Mouse (Mus musculus) kidney, postnatal 10 days (tissue): ENCODE data around the gene Lgi4.

Experiments used
- DNase-seq: peaks from one replicate; pipeline ENCODE4 v3.0.0; 2021; ENCODE audit warnings: mixed read lengths

Gene Lgi4

GRCm38 (mm10) chr7:31052636-31053434, 6.3 kb upstream of the Lgi4 start:
- DNase-seq = peak; percentile 60

- DNase-seq = no peak
Measured at GRCm38 (mm10) chr7:31053882-31054447, 5.2 kb upstream of the Lgi4 start.

- DNase-seq = no peak
Measured at GRCm38 (mm10) chr7:31054661-31055320, 4.4 kb upstream of the Lgi4 start.

- DNase-seq = peak; percentile 89
Measured at GRCm38 (mm10) chr7:31055354-31055824, 3.8 kb upstream of the Lgi4 start.

- peak; percentile 40 for DNase-seq
Measured at GRCm38 (mm10) chr7:31055883-31056282, 3.3 kb upstream of the Lgi4 start.

GRCm38 (mm10) chr7:31056448-31056847, 2.7 kb upstream of the Lgi4 start:
- DNase-seq = no peak

- no peak for DNase-seq
Measured at GRCm38 (mm10) chr7:31057071-31057470, 2.1 kb upstream of the Lgi4 start, which contains the start of gene Fxyd1. Gene Fxyd1 (minus strand): TSS chr7:31057199.

GRCm38 (mm10) chr7:31057730-31058129, 1.4 kb upstream of the Lgi4 start:
- DNase-seq = no peak

- DNase-seq = no peak
Measured at GRCm38 (mm10) chr7:31058211-31058610, 931 bp upstream of the Lgi4 start.

- no peak for DNase-seq
Measured at GRCm38 (mm10) chr7:31059919-31060620, 928 bp downstream of the Lgi4 start.

GRCm38 (mm10) chr7:31060621-31061010, 1.5 kb downstream of the Lgi4 start:
- no peak for DNase-seq

- DNase-seq = no peak
Measured at GRCm38 (mm10) chr7:31063074-31063560, 4.0 kb downstream of the Lgi4 start.

- peak; percentile 69 for DNase-seq
Measured at GRCm38 (mm10) chr7:31067836-31068235, 8.7 kb downstream of the Lgi4 start.

GRCm38 (mm10) chr7:31069491-31069890, 10.3 kb downstream of the Lgi4 start:
- DNase-seq = peak; percentile 55

GRCm38 (mm10) chr7:31070324-31070723, 11.2 kb downstream of the Lgi4 start:
- no peak for DNase-seq

GRCm38 (mm10) chr7:31072326-31072725, 13.2 kb downstream of the Lgi4 start:
- no peak for DNase-seq

- DNase-seq = no peak
Measured at GRCm38 (mm10) chr7:31073546-31073945, 14.4 kb downstream of the Lgi4 start.

- DNase-seq = no peak
Measured at GRCm38 (mm10) chr7:31074061-31074712, 15.0 kb downstream of the Lgi4 start.

- no peak for DNase-seq
Measured at GRCm38 (mm10) chr7:31074713-31075069, 15.5 kb downstream of the Lgi4 start.

GRCm38 (mm10) chr7:31076492-31076891, 17.4 kb downstream of the Lgi4 start, which contains the start of gene Fxyd3:
Gene Fxyd3 (minus strand): TSS chr7:31076704.
- DNase-seq = no peak

- no peak for DNase-seq
Measured at GRCm38 (mm10) chr7:31077470-31077869, 18.3 kb downstream of the Lgi4 start.

- DNase-seq = peak; percentile 63
Measured at GRCm38 (mm10) chr7:31077885-31078445, 18.8 kb downstream of the Lgi4 start.
